Mouse (Mus musculus) CH12.LX (cell line): ENCODE measurements around the gene Chchd6. TPM values are rescaled to one million over a fixed set of nuclear protein-coding genes. Genes with fewer than 3 reads are reported as not detected.
A peak's percentile ranks its signal among the peaks of the same experiment; 100 is the strongest.

Experiments used
- DNase-seq: peaks from one replicate; pipeline ENCODE4 v3.0.0-alpha.2; 2013; ENCODE audit errors: extremely low read depth
- H3K27ac ChIP-seq: 2 replicates; pipeline ENCODE4 v1.5.1; 2012; ENCODE audit warnings: low read depth, mild to moderate bottlenecking, control low read depth, moderate library complexity; ENCODE audit not compliant: insufficient read depth
- H3K27me3 ChIP-seq: replicated peaks from 2 replicates; pipeline ENCODE3; 2012; ENCODE audit warnings: inconsistent platforms
- H3K36me3 ChIP-seq, 2 experiments: replicated peaks in 1 of 2; 2 replicates each; pipeline versions ENCODE3 to v1.6.1; 2012; ENCODE audit warnings: inconsistent platforms in 1 of 2, low read length in 1 of 2, mild to moderate bottlenecking in 1 of 2, mixed read lengths in 1 of 2, moderate library complexity in 1 of 2; ENCODE audit not compliant: control insufficient read depth in 1 of 2, insufficient read depth in 1 of 2
- H3K4me1 ChIP-seq, 2 experiments: 2 replicates each; pipeline ENCODE4 v1.6.1; 2012; ENCODE audit warnings: inconsistent platforms in 1 of 2, moderate library complexity in 1 of 2; ENCODE audit not compliant: insufficient read depth in 2 of 2, control insufficient read depth in 1 of 2
- H3K4me2 ChIP-seq: 2 replicates; pipeline ENCODE4 v1.6.1; 2012; ENCODE audit warnings: low read depth, mild to moderate bottlenecking, control low read depth; ENCODE audit not compliant: poor library complexity, insufficient read depth, severe bottlenecking
- H3K4me3 ChIP-seq, 3 experiments: fragments of 150-350 bp in 1 of 3; sonication (generic) in 1 of 3; replicated peaks in 1 of 3; 2 replicates each; pipeline versions ENCODE3 to v1.5.1; 2011 to 2012; ENCODE audit warnings: low read depth in 2 of 3, low read length in 2 of 3, mild to moderate bottlenecking in 2 of 3, moderate library complexity in 2 of 3, control low read depth in 1 of 3, improper control_type of control experiment in 1 of 3, inconsistent platforms in 1 of 3, mixed read lengths in 1 of 3; ENCODE audit not compliant: poor library complexity in 1 of 3
- H3K79me2 ChIP-seq: replicated peaks from 2 replicates; pipeline ENCODE4 v1.6.1; 2012; ENCODE audit warnings: mild to moderate bottlenecking, moderate library complexity; ENCODE audit not compliant: control insufficient read depth, poor library complexity, insufficient read depth, severe bottlenecking; ENCODE audit errors: extremely low read depth
- H3K9ac ChIP-seq: 2 replicates; pipeline ENCODE4 v1.6.1; 2012; ENCODE audit warnings: low read depth, mild to moderate bottlenecking, control low read depth, moderate library complexity; ENCODE audit not compliant: insufficient read depth
- H3K9me3 ChIP-seq: replicated peaks from 2 replicates; pipeline ENCODE3; 2012; ENCODE audit warnings: low read length, inconsistent platforms, mixed read lengths
- BHLHE40 ChIP-seq: IDR thresholded peaks from 2 replicates; pipeline ENCODE4 v1.6.1; 2011; ENCODE audit warnings: mild to moderate bottlenecking, low read depth, low read length, improper control_type of control experiment
- CHD2 ChIP-seq: IDR thresholded peaks from 2 replicates; pipeline ENCODE4 v1.6.1; 2011; ENCODE audit warnings: low read length, improper control_type of control experiment
- CTCF ChIP-seq, 2 experiments: IDR thresholded peaks in 1 of 2; conservative IDR thresholded peaks in 1 of 2; 2 replicates each; pipeline ENCODE4 v1.5.1; 2011 to 2012; ENCODE audit warnings: low read depth in 2 of 2, low read length in 2 of 2, improper control_type of control experiment in 1 of 2, inconsistent platforms in 1 of 2, mild to moderate bottlenecking in 1 of 2, moderate library complexity in 1 of 2
- E2F4 ChIP-seq: IDR thresholded peaks from 2 replicates; pipeline ENCODE4 v1.6.1; 2011; ENCODE audit warnings: low read depth, low read length, improper control_type of control experiment; ENCODE audit not compliant: insufficient replicate concordance
- ELF1 ChIP-seq: IDR thresholded peaks from 2 replicates; pipeline ENCODE4 v1.6.1; 2014; ENCODE audit warnings: low read depth, mild to moderate bottlenecking, inconsistent platforms, low read length, improper control_type of control experiment
- EP300 ChIP-seq: IDR thresholded peaks from 2 replicates; pipeline ENCODE4 v1.6.1; 2011; ENCODE audit warnings: low read length, improper control_type of control experiment
- ETS1 ChIP-seq: conservative IDR thresholded peaks from 2 replicates; pipeline ENCODE4 v1.6.1; 2012; ENCODE audit warnings: low read depth, mild to moderate bottlenecking, inconsistent platforms, low read length, improper control_type of control experiment, moderate library complexity
- GABPA ChIP-seq: IDR thresholded peaks from 2 replicates; pipeline ENCODE4 v1.6.1; 2012; ENCODE audit warnings: low read depth, low read length, improper control_type of control experiment, inconsistent platforms; ENCODE audit not compliant: insufficient replicate concordance
- HCFC1 ChIP-seq: IDR thresholded peaks from 2 replicates; pipeline ENCODE4 v1.6.1; 2012; ENCODE audit warnings: low read depth, mild to moderate bottlenecking, inconsistent platforms, low read length, improper control_type of control experiment
- IRF4 ChIP-seq: IDR thresholded peaks from 2 replicates; pipeline ENCODE4 v1.6.1; 2014; ENCODE audit warnings: low read depth, mild to moderate bottlenecking, inconsistent platforms, low read length, improper control_type of control experiment
- JUN ChIP-seq: IDR thresholded peaks from 2 replicates; pipeline ENCODE4 v1.6.1; 2011; ENCODE audit warnings: low read depth, mild to moderate bottlenecking, low read length, improper control_type of control experiment, moderate library complexity; ENCODE audit not compliant: insufficient read depth
- JUND ChIP-seq: conservative IDR thresholded peaks from 2 replicates; pipeline ENCODE4 v1.6.1; 2011; ENCODE audit warnings: low read depth, low read length, improper control_type of control experiment
- MAX ChIP-seq: IDR thresholded peaks from 2 replicates; pipeline ENCODE4 v1.6.1; 2011; ENCODE audit warnings: low read length, improper control_type of control experiment
- MXI1 ChIP-seq: IDR thresholded peaks from 2 replicates; pipeline ENCODE4 v1.6.1; 2011; ENCODE audit warnings: mild to moderate bottlenecking, low read depth, low read length, improper control_type of control experiment
- NELFE ChIP-seq: IDR thresholded peaks from 2 replicates; pipeline ENCODE4 v1.6.1; 2011; ENCODE audit warnings: low read depth, low read length, improper control_type of control experiment
- NRF1 ChIP-seq: IDR thresholded peaks from 2 replicates; pipeline ENCODE4 v1.6.1; 2014; ENCODE audit warnings: low read depth, mild to moderate bottlenecking, inconsistent platforms, low read length, improper control_type of control experiment, moderate library complexity
- PAX5 ChIP-seq: IDR thresholded peaks from 2 replicates; pipeline ENCODE4 v1.6.1; 2012; ENCODE audit warnings: low read length, inconsistent platforms, mixed read lengths
- RAD21 ChIP-seq: IDR thresholded peaks from 2 replicates; pipeline ENCODE4 v1.6.1; 2011; ENCODE audit warnings: low read depth, mild to moderate bottlenecking, low read length, improper control_type of control experiment, moderate library complexity
- RCOR1 ChIP-seq: conservative IDR thresholded peaks from 2 replicates; pipeline ENCODE4 v1.6.1; 2012; ENCODE audit warnings: low read depth, mild to moderate bottlenecking, inconsistent platforms, low read length, improper control_type of control experiment
- SIN3A ChIP-seq: IDR thresholded peaks from 2 replicates; pipeline ENCODE4 v1.6.1; 2012; ENCODE audit warnings: low read length, improper control_type of control experiment, inconsistent platforms
- SMC3 ChIP-seq: IDR thresholded peaks from 2 replicates; pipeline ENCODE4 v1.6.1; 2011; ENCODE audit warnings: low read depth, low read length, improper control_type of control experiment
- TBP ChIP-seq: conservative IDR thresholded peaks from 2 replicates; pipeline ENCODE4 v1.6.1; 2011; ENCODE audit warnings: low read depth, low read length, improper control_type of control experiment
- UBTF ChIP-seq: IDR thresholded peaks from 2 replicates; pipeline ENCODE4 v1.6.1; 2012; ENCODE audit warnings: low read depth, mild to moderate bottlenecking, inconsistent platforms, low read length, improper control_type of control experiment, moderate library complexity
- USF2 ChIP-seq: conservative IDR thresholded peaks from 2 replicates; pipeline ENCODE4 v1.6.1; 2011; ENCODE audit warnings: low read depth, low read length, improper control_type of control experiment
- ZKSCAN1 ChIP-seq: IDR thresholded peaks from 2 replicates; pipeline ENCODE4 v1.6.1; 2012; ENCODE audit warnings: low read depth, inconsistent platforms, low read length, improper control_type of control experiment, borderline replicate concordance
- dilution Hi-C: fragments of 300-500 bp; cut with MboI; formaldehyde crosslinking; loops from 2 replicates; pipeline ENCODE4 v1.14.3; 2020; ENCODE audit warnings: low sequenced_read_pairs; ENCODE audit not compliant: extremely low pct_unique_long_range_greater_than_20kb, extremely low pct_ligation_motif_present
- in situ Hi-C: fragments of 300-500 bp; cut with MboI; formaldehyde crosslinking; loops from 3 replicates; pipeline ENCODE4 v1.14.3; 2019; ENCODE audit warnings: low sequenced_read_pairs, low pct_ligation_motif_present, low pct_unique_long_range_greater_than_20kb, mixed read lengths
- polyA plus RNA-seq: library from polyadenylated mRNA; unstranded; fragments of >175 nt; gene quantifications from 2 replicates; pipeline ENCODE4 v1.2.1, GENCODE M21; 2012; ENCODE audit warnings: low read depth; ENCODE audit not compliant: insufficient read length
- total RNA-seq, 2 experiments: library from RNA; depleted of rRNA; stranded (reverse); fragments of 300-350 nt in 1 of 2; fragments of >200 nt in 1 of 2; gene quantifications; 2 replicates each; pipeline ENCODE4 v1.2.3; 2012 to 2014

The Chchd6 gene
- total and polyA plus RNA-seq, 3 experiments: 33.3 to 41.5 (median 41.3) TPM

- H3K27me3 ChIP-seq: no peaks in the 10 kb centered on the region
- H3K9me3 ChIP-seq: no peaks in the 10 kb centered on the region
- in situ Hi-C loops: no loop called here
- H3K4me2 ChIP-seq: no peak overlapping the region
- no peak overlapping the region for H3K9ac ChIP-seq
- no peaks in the 10 kb centered on the region for H3K4me1 ChIP-seq
- H3K36me3 ChIP-seq: no peaks in the 10 kb centered on the region
- H3K79me2 ChIP-seq: no peaks in the 10 kb centered on the region
- DNase-seq: peak; percentile 27
- no peak overlapping the region for H3K27ac ChIP-seq
- no peak overlapping the region for H3K4me3 ChIP-seq
- TF ChIP-seq ETS1 (no peak), SMC3 (peak; percentile 63), USF2 (no peak), CHD2 (no peak), BHLHE40 (no peak), HCFC1 (no peak), EP300 (no peak), RCOR1 (no peak), NELFE (no peak), NRF1 (no peak), GABPA (no peak), RAD21 (peak; percentile 38), MAX (no peak), UBTF (no peak), CTCF (conservative IDR thresholded peaks at IDR 0.05 in 1 of 2, IDR thresholded peaks at IDR 0.05 in 1 of 2; ENCODE audit: low read depth in 2 of 2, low read length in 2 of 2) (peak; percentile 39 to 66; a peak in 3 of 4 replicates), SIN3A (no peak), TBP (no peak), IRF4 (no peak), MXI1 (no peak)
- dilution Hi-C loops: no loop called here
Observed at GRCm38 (mm10) chr6:89607999-89608398, 12.5 kb upstream of the Chchd6 start.

- no peaks in the 10 kb centered on the region for H3K4me1 ChIP-seq
- TF ChIP-seq E2F4: no peak
- no peak for TF ChIP-seq JUND
- TF ChIP-seq CHD2: no peak
- TF ChIP-seq PAX5: no peak
- TF ChIP-seq ELF1: no peak
- no peak for TF ChIP-seq RAD21
- no peak for TF ChIP-seq JUN
- TF ChIP-seq EP300: no peak
- TF ChIP-seq CTCF (conservative IDR thresholded peaks at IDR 0.05 in 1 of 2, IDR thresholded peaks at IDR 0.05 in 1 of 2; ENCODE audit: low read depth in 2 of 2, low read length in 2 of 2): no peak
- TF ChIP-seq ZKSCAN1: no peak
- no peak for TF ChIP-seq IRF4
- H3K36me3 ChIP-seq: no peaks in the 10 kb centered on the region
- no peak overlapping the region for H3K4me3 ChIP-seq
- H3K79me2 ChIP-seq: no peaks in the 10 kb centered on the region
- H3K4me2 ChIP-seq: no peak overlapping the region
- no peak overlapping the region for H3K9ac ChIP-seq
- H3K27me3 ChIP-seq: no peaks in the 10 kb centered on the region
- dilution Hi-C loops: no loop called here
- in situ Hi-C loops: no loop called here
- H3K27ac ChIP-seq: no peak overlapping the region
- DNase-seq: no peak
- H3K9me3 ChIP-seq: no peaks in the 10 kb centered on the region
Observed at GRCm38 (mm10) chr6:89606096-89606495, 10.6 kb upstream of the Chchd6 start.
